Mouse (Mus musculus) hindbrain, embryonic 10.5 days (tissue): ENCODE data around the gene Efcab14. TPM values are rescaled to one million over a fixed set of nuclear protein-coding genes. Genes with fewer than 3 reads are reported as not detected.

Source experiments
- DNase-seq: peaks from one replicate; pipeline ENCODE4 v3.0.0-alpha.2; 2017; ENCODE audit warnings: low spot score
- H3K27ac ChIP-seq: fragments of 300-500 bp; sonication (generic); 2 replicates; pipeline ENCODE4 v1.5.1; 2016; ENCODE audit warnings: mild to moderate bottlenecking, moderate library complexity
- H3K27me3 ChIP-seq: fragments of 300-500 bp; sonication (generic); 2 replicates; pipeline ENCODE4 v1.6.1; 2016; ENCODE audit warnings: mild to moderate bottlenecking; ENCODE audit not compliant: poor library complexity, insufficient read depth, severe bottlenecking
- H3K36me3 ChIP-seq: fragments of 300-500 bp; sonication (generic); 2 replicates; pipeline ENCODE4 v1.6.1; 2016; ENCODE audit warnings: mild to moderate bottlenecking, moderate library complexity
- H3K4me1 ChIP-seq: fragments of 300-500 bp; sonication (generic); replicated peaks from 2 replicates; pipeline ENCODE4 v1.6.1; 2016; ENCODE audit warnings: mild to moderate bottlenecking
- H3K4me3 ChIP-seq: fragments of 300-500 bp; sonication (generic); 2 replicates; pipeline ENCODE4 v1.5.1; 2016; ENCODE audit warnings: mild to moderate bottlenecking, moderate library complexity
- H3K9me3 ChIP-seq: fragments of 300-500 bp; sonication (generic); 2 replicates; pipeline ENCODE4 v1.6.1; 2016; ENCODE audit warnings: mild to moderate bottlenecking, moderate library complexity
- WGBS: fragments of 180-500 bp; shearing (Covaris S2); methylation state at CpG from one replicate; pipeline ENCODE4 v1.1.7; 2016; 5-methylcytosine and 5-hydroxymethylcytosine counted together
- polyA plus RNA-seq: library from polyadenylated mRNA; unstranded; fragments of >200 nt; fragmentation: Nextera tagmentation; extraction: Ambion mirVana; gene quantifications from 2 replicates; pipeline ENCODE4 v1.2.1, GENCODE M21; 2016

Efcab14 gene
- 31.0 and 33.7 TPM in 2 replicates for polyA plus RNA-seq

DNA sequence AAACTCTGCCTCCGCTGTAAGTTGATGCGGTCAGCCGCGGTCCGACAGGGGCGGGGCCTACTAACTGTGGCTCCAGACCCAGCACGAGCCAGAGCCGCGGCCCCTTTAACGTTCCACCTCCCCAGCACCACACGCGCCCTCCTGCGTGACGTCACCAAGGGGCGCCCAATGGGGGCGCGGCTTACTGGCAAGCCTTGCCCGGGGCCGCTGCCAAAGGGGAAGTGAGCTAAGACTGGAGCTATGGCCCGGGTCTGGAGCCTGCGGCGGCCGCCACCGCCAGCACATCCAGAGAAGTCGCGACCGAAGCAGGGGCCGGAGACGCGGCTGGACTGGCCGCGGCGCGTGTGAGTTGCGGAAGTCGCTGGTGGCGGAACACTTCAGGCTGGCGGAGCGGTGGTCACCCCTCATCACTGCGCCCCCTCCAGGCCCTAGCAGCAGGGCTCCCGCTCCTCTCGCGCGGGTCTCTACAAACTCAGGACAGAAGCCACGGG, at the start of gene Efcab14:
Gene Efcab14, plus strand, starts transcription at position 194 of the 491 bp plus-strand sequence.
- Histone ChIP-seq H3K27ac (peak within 1 kb of the TSS; percentile 93), H3K27me3 (no peaks in the 10 kb centered on the region), H3K9me3 (no peaks in the 10 kb centered on the region), H3K36me3 (peaks cover 27% of the 10 kb centered on the region), H3K4me1 (peaks cover 20% of the 10 kb centered on the region), H3K4me3 (peak within 1 kb of the TSS; percentile 85)
- under 1% methylated on average over 45 of the region's 45 CpGs for WGBS
- peak; percentile 99 for DNase-seq

GRCm38 (mm10) chr4:115701468-115701867, 36.1 kb upstream of the Efcab14 start:
- Histone ChIP-seq H3K4me1 (no peaks in the 10 kb centered on the region), H3K9me3 (no peaks in the 10 kb centered on the region), H3K36me3 (no peaks in the 10 kb centered on the region), H3K4me3 (no peak overlapping the region), H3K27ac (no peak overlapping the region), H3K27me3 (no peaks in the 10 kb centered on the region)
- WGBS, result 81% methylated on average over 3 of the region's 3 CpGs
- DNase-seq, result no peak

- no peaks in the 10 kb centered on the region for H3K9me3 ChIP-seq
- no peaks in the 10 kb centered on the region for H3K4me1 ChIP-seq
- no peaks in the 10 kb centered on the region for H3K36me3 ChIP-seq
- no peak overlapping the region for H3K4me3 ChIP-seq
- DNase-seq, result no peak
- no peaks in the 10 kb centered on the region for H3K27me3 ChIP-seq
- 89% methylated on average over 2 of the region's 2 CpGs for WGBS
- H3K27ac ChIP-seq, result no peak overlapping the region
These were observed 33.5 kb upstream of the Efcab14 start for GRCm38 (mm10) chr4:115703927-115704505.

DNA sequence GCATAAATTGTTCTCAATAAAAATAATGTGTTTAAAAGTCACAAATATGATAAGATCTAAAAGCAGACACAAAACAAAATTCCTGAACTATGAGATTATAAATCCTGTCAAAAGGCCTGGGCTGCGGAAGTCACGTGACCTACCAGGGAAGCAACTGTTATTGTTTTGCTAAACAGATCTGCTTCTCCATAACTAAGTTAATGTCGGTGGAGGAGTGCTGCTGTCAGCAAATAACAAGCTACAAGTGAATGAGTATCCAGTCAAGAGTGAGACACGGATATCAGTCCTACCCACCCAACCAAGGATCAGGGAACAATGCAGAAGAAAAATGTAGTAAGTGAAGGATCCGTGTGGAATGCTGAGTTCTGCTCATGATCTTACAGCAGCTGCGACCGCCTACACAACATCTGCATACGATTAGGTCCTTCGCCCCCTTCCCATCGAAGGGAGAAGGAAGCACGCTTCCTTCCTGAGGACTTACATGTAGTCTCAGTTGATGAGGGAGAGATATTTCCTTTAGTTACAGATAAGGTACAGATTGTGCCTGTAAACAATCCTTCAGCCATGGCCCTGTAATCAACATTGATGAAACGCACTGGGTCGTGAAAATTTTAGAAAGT, 28.5 kb upstream of the Efcab14 start:
- Histone ChIP-seq H3K9me3 (no peaks in the 10 kb centered on the region), H3K27me3 (no peaks in the 10 kb centered on the region), H3K4me1 (peaks cover 5% of the 10 kb centered on the region; the same call in 1 of the 2 replicates), H3K36me3 (no peaks in the 10 kb centered on the region), H3K4me3 (no peak overlapping the region), H3K27ac (no peak overlapping the region)
- DNase-seq, result peak; percentile 16
- 66% methylated on average over 13 of the region's 13 CpGs for WGBS

DNA sequence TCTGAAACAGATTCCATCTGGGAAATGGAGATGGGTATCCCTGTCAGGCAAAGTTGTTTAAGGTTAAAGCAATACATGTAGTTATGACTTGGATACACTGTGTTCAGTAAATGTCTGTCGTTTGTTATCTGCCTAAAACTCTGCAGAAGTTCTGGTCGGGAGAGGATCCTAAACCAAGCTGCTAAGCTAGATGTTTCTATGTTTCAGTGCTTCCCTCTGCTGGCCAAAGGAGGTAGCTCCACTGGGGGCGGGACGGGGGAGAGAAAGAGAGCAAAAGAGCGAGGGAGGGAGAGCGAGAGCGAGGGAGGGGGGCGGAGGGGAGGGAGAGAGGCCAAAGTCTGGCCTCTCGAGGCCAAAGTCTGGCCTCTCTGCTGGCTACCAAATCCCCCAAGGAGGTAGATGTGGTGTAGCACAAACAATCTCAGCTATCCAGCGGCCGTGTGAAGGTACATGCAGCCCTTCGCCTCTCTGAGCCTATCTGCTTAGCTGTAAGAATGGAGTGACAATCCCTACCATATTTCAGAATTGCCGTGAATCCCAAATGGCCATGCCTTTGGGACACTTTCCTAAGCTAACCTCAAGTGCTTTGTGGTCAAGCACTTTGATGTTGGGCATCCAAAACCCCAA, 27.6 kb upstream of the Efcab14 start:
- H3K9me3 ChIP-seq, result no peaks in the 10 kb centered on the region
- peak; percentile 88 for DNase-seq
- H3K27me3 ChIP-seq, result no peaks in the 10 kb centered on the region
- no peak overlapping the region for H3K27ac ChIP-seq
- peaks cover 5% of the 10 kb centered on the region; the same call in 1 of the 2 replicates for H3K4me1 ChIP-seq
- H3K4me3 ChIP-seq, result peak overlapping the region; percentile 35
- H3K36me3 ChIP-seq, result no peaks in the 10 kb centered on the region
- 15% methylated on average over 13 of the region's 13 CpGs for WGBS

GRCm38 (mm10) chr4:115728721-115729120, 8.8 kb upstream of the Efcab14 start:
- no peak overlapping the region for H3K27ac ChIP-seq
- no peaks in the 10 kb centered on the region for H3K9me3 ChIP-seq
- H3K27me3 ChIP-seq, result no peaks in the 10 kb centered on the region
- 19% methylated on average over 5 of the region's 5 CpGs for WGBS
- H3K4me3 ChIP-seq, result no peak overlapping the region
- no peaks in the 10 kb centered on the region for H3K36me3 ChIP-seq
- no peaks in the 10 kb centered on the region for H3K4me1 ChIP-seq
- DNase-seq, result peak; percentile 56

DNA sequence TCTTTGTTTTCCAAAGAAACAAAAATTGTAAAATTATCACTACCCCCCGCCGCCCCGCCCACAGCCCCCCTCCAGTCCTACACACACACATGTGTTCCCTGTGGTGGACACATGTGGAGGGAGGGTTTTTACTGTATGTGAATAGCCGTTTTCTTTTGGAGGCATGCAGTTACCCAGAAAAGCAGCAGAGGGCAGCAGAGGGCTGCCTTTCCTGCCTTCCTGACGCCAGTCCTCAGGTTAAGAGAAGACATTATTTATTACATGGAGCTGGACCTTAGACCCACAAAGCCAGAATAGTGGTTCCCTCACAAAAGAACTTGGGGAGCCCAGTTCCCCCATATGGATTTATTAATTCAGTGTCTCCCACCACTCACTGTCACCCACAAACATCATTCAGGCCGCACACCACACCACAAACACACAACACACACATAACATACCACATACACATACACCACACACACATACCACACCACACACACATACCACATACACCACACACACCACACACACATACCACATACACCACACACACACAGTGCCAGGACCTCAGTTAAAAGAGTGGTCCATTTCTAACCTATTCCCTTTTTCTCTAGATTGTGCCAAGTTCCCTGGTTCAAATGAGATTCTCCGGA, 5.8 kb upstream of the Efcab14 start:
- no peak overlapping the region for H3K27ac ChIP-seq
- H3K4me3 ChIP-seq, result no peak overlapping the region
- no peaks in the 10 kb centered on the region for H3K9me3 ChIP-seq
- H3K27me3 ChIP-seq, result no peaks in the 10 kb centered on the region
- no peaks in the 10 kb centered on the region for H3K36me3 ChIP-seq
- WGBS, result 25% methylated on average over 7 of the region's 7 CpGs
- peak; percentile 79 for DNase-seq
- H3K4me1 ChIP-seq, result no peaks in the 10 kb centered on the region

DNA sequence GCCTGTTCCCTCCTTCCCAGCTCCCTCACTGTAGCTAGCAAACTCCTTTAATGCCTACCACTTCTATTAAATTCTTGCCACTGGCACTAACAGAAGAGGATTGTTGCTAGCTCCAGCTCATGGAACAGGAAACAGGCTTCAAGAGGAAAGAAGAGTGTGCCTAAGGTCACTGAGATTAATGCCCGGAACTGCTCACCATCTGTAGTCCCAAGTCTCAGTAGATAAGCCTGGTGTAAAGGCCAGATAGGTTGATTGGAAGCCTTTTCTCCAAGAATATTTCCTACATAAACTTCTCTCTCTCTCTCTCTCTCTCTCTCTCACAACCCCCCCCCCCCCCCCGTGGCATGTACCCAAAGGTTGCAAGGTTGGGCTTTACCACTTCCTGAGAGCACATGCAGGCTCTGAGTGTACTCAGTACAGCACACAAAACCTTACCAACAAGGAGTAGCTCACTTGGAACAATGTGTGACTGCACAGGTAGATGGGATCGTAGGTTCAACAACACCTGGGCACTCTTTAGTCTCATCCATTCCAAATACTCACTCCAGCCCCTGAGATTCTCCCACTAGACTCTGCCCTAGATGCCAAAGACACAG, 5.2 kb upstream of the Efcab14 start:
- Histone ChIP-seq H3K4me1 (no peaks in the 10 kb centered on the region), H3K27ac (no peak overlapping the region), H3K27me3 (no peaks in the 10 kb centered on the region), H3K4me3 (no peak overlapping the region), H3K9me3 (no peaks in the 10 kb centered on the region), H3K36me3 (no peaks in the 10 kb centered on the region)
- 67% methylated on average over 3 of the region's 3 CpGs for WGBS
- DNase-seq, result no peak

DNA sequence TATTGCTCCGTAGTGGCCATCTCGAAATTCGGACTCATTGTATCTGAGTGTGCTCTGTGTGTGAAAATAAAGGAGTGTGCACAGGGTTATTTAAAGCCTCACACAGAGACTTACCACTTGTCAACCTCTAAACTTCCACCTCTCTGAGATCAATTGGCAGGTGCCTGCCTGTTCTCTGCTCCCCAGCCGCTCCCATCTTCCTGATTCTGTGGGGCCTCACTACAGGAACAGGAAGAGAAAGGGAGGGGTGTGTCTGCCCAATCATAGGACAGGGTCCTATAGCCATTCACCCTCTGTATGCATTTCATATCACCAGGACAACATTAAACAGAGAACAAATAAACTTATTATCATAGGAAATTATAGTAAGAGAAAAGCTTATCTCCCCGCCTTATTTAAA, 3.8 kb upstream of the Efcab14 start:
- Histone ChIP-seq H3K27ac (no peak overlapping the region), H3K4me3 (no peak overlapping the region), H3K36me3 (no peaks in the 10 kb centered on the region), H3K4me1 (peaks cover 7% of the 10 kb centered on the region), H3K27me3 (no peaks in the 10 kb centered on the region), H3K9me3 (no peaks in the 10 kb centered on the region)
- no peak for DNase-seq
- WGBS, result 81% methylated on average over 5 of the region's 5 CpGs

GRCm38 (mm10) chr4:115734867-115735266, 2.7 kb upstream of the Efcab14 start:
- no peak for DNase-seq
- Histone ChIP-seq H3K9me3 (no peaks in the 10 kb centered on the region), H3K27me3 (no peaks in the 10 kb centered on the region), H3K36me3 (peaks cover 1% of the 10 kb centered on the region), H3K27ac (no peak overlapping the region), H3K4me3 (no peak overlapping the region), H3K4me1 (peaks cover 18% of the 10 kb centered on the region)
- WGBS, result 69% methylated on average over 4 of the region's 4 CpGs

- peak overlapping the region; percentile 85 for H3K4me3 ChIP-seq
- H3K27me3 ChIP-seq, result no peaks in the 10 kb centered on the region
- H3K27ac ChIP-seq, result peak overlapping the region; percentile 93
- WGBS, result 47% methylated on average over 13 of the region's 13 CpGs
- DNase-seq, result no peak
- H3K4me1 ChIP-seq, result peaks cover 20% of the 10 kb centered on the region
- H3K36me3 ChIP-seq, result peaks cover 35% of the 10 kb centered on the region
- no peaks in the 10 kb centered on the region for H3K9me3 ChIP-seq
These were observed 989 bp downstream of the Efcab14 start for GRCm38 (mm10) chr4:115738481-115738985.

DNA sequence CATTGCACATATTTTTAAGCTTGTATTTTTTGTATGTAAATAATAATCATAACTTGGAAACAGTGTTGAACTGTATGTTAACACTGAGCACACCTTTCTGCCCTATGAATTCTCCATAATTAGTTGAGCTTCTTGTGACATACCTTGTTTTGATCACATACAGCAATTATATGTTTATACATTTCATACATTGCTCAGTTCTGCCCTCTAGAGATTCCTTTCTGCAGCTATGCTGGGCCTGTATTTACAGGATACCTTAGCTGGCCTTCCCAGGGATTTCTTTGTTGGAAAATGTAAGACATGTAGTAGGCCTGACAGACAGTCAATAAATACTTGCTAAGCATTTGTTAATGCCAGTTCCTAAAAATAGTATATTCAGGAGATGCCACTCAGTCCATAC, 5.1 kb downstream of the Efcab14 start:
- Histone ChIP-seq H3K4me1 (peaks cover 20% of the 10 kb centered on the region), H3K9me3 (no peaks in the 10 kb centered on the region), H3K36me3 (peaks cover 63% of the 10 kb centered on the region), H3K4me3 (no peak overlapping the region), H3K27ac (no peak overlapping the region), H3K27me3 (no peaks in the 10 kb centered on the region)
- DNase-seq, result no peak
